Mouse (Mus musculus): Measurements from ENCODE around the gene Rfx8. TPM values are rescaled to one million over a fixed set of nuclear protein-coding genes. Genes with fewer than 3 reads are reported as not detected.
"Not testable (repeated sequence)": the region's sequence is repeated elsewhere in the genome, so short reads cannot be mapped to it uniquely, and the experiment has no call there.

The Rfx8 gene
- total RNA-seq, 1 experiment, result not detected

- no peaks in the 10 kb centered on the region for H3K4me1 ChIP-seq (ENCODE audit: control insufficient read depth in 2 of 2, insufficient read depth in 2 of 2, low read length in 2 of 2, poor library complexity in 1 of 2)
- in situ Hi-C loops (cut with MboI; ENCODE audit: low sequenced_read_pairs in 2 of 2, unreplicated experiment in 2 of 2), result no loop called here
- no peak for DNase-seq (ENCODE audit: low read depth, low spot score)
Measured at GRCm38 (mm10) chr1:39656976-39657529, 63.7 kb downstream of the Rfx8 start.

GRCm38 (mm10) chr1:39654901-39655300 lies 65.9 kb downstream of the Rfx8 start:
- H3K9me3 ChIP-seq (ENCODE audit: control insufficient read depth, insufficient read depth, low read depth, low read length); H3K36me3 ChIP-seq (ENCODE audit: control insufficient read depth, insufficient read depth, low read length, poor library complexity, severe bottlenecking); in situ Hi-C loops (cut with MboI; ENCODE audit: low sequenced_read_pairs in 2 of 2, unreplicated experiment in 2 of 2); H3K4me1 ChIP-seq (ENCODE audit: control insufficient read depth in 2 of 2, insufficient read depth in 2 of 2, low read length in 2 of 2, poor library complexity in 1 of 2); DNase-seq (ENCODE audit: low read depth, low spot score); H3K27ac ChIP-seq (ENCODE audit: insufficient read depth, low read depth, low read length, poor library complexity, severe bottlenecking): not testable (repeated sequence)
- peak overlapping the region; percentile 55 to 56; a peak in 3 of 4 replicates for H3K4me3 ChIP-seq (ENCODE audit: insufficient read depth in 1 of 2, low read depth in 1 of 2, low read length in 2 of 2, poor library complexity in 1 of 2, severe bottlenecking in 1 of 2)
- peak overlapping the region; percentile 56; the same call in 1 of the 2 replicates for H3K9ac ChIP-seq (ENCODE audit: insufficient read depth, low read depth, low read length, poor library complexity, severe bottlenecking)

More at GRCm38 (mm10) chr1:39656976-39657529, 63.7 kb downstream of the Rfx8 start:
- Histone ChIP-seq H3K9ac (ENCODE audit: insufficient read depth, low read depth, low read length, poor library complexity, severe bottlenecking) (no peak overlapping the region), H3K27ac (ENCODE audit: insufficient read depth, low read depth, low read length, poor library complexity, severe bottlenecking) (no peak overlapping the region), H3K36me3 (ENCODE audit: control insufficient read depth, insufficient read depth, low read length, poor library complexity, severe bottlenecking) (no peaks in the 10 kb centered on the region), H3K9me3 (ENCODE audit: control insufficient read depth, insufficient read depth, low read depth, low read length) (no peaks in the 10 kb centered on the region), H3K4me3 (ENCODE audit: insufficient read depth in 1 of 2, low read depth in 1 of 2, low read length in 2 of 2, poor library complexity in 1 of 2, severe bottlenecking in 1 of 2) (no peak overlapping the region; a peak in 1 of 4 replicates)
- TF ChIP-seq MAFK (IDR thresholded peaks at IDR 0.05; ENCODE audit: insufficient read depth, low read depth, low read length), result no peak
- no peak for TF ChIP-seq CHD2 (IDR thresholded peaks at IDR 0.05; ENCODE audit: low read depth, low read length)
- TF ChIP-seq ZC3H11A (IDR thresholded peaks at IDR 0.05; ENCODE audit: borderline replicate concordance, low read depth, low read length), result no peak
- no peak for TF ChIP-seq HCFC1 (IDR thresholded peaks at IDR 0.05; ENCODE audit: borderline replicate concordance, insufficient read depth, low read length)
- TF ChIP-seq ZNF384 (IDR thresholded peaks at IDR 0.05; ENCODE audit: low read depth, low read length), result no peak

GRCm38 (mm10) chr1:39653028-39653427 lies 67.8 kb downstream of the Rfx8 start:
- Histone ChIP-seq H3K9me3 (ENCODE audit: control insufficient read depth, insufficient read depth, low read depth, low read length) (no peaks in the 10 kb centered on the region), H3K27ac (ENCODE audit: insufficient read depth, low read depth, low read length, poor library complexity, severe bottlenecking) (no peak overlapping the region), H3K36me3 (ENCODE audit: control insufficient read depth, insufficient read depth, low read length, poor library complexity, severe bottlenecking) (no peaks in the 10 kb centered on the region), H3K9ac (ENCODE audit: insufficient read depth, low read depth, low read length, poor library complexity, severe bottlenecking) (no peak overlapping the region), H3K4me3 (ENCODE audit: insufficient read depth in 1 of 2, low read depth in 1 of 2, low read length in 2 of 2, poor library complexity in 1 of 2, severe bottlenecking in 1 of 2) (no peak overlapping the region), H3K4me1 (ENCODE audit: control insufficient read depth in 2 of 2, insufficient read depth in 2 of 2, low read length in 2 of 2, poor library complexity in 1 of 2) (peaks cover 0 to 9% of the 10 kb centered on the region in 2 experiments; a peak in 1 of 4 replicates)
- TF ChIP-seq MAFK (IDR thresholded peaks at IDR 0.05; ENCODE audit: insufficient read depth, low read depth, low read length) (no peak), HCFC1 (IDR thresholded peaks at IDR 0.05; ENCODE audit: borderline replicate concordance, insufficient read depth, low read length) (no peak), CHD2 (IDR thresholded peaks at IDR 0.05; ENCODE audit: low read depth, low read length) (no peak), ZC3H11A (IDR thresholded peaks at IDR 0.05; ENCODE audit: borderline replicate concordance, low read depth, low read length) (no peak), ZNF384 (IDR thresholded peaks at IDR 0.05; ENCODE audit: low read depth, low read length) (no peak)
- no peak for DNase-seq (ENCODE audit: low read depth, low spot score)
- in situ Hi-C loops (cut with MboI; ENCODE audit: low sequenced_read_pairs in 2 of 2, unreplicated experiment in 2 of 2), result no loop called here

- in situ Hi-C loops (cut with MboI; ENCODE audit: low sequenced_read_pairs in 2 of 2, unreplicated experiment in 2 of 2), result no loop called here
- no peak within 1 kb of the TSS for H3K27ac ChIP-seq (ENCODE audit: insufficient read depth, low read depth, low read length, poor library complexity, severe bottlenecking)
- peak within 1 kb of the TSS; percentile 51 for H3K9ac ChIP-seq (ENCODE audit: insufficient read depth, low read depth, low read length, poor library complexity, severe bottlenecking)
Measured at GRCm38 (mm10) chr1:39651241-39651548, 69.6 kb downstream of the Rfx8 start, which contains the start of gene Creg2. Creg2 (minus strand) TSS chr1:39651474.

More at GRCm38 (mm10) chr1:39651241-39651548, 69.6 kb downstream of the Rfx8 start, which contains the start of gene Creg2:
- Histone ChIP-seq H3K36me3 (ENCODE audit: control insufficient read depth, insufficient read depth, low read length, poor library complexity, severe bottlenecking) (no peaks in the 10 kb centered on the region), H3K4me3 (ENCODE audit: insufficient read depth in 1 of 2, low read depth in 1 of 2, low read length in 2 of 2, poor library complexity in 1 of 2, severe bottlenecking in 1 of 2) (peak within 1 kb of the TSS; percentile 72 to 74), H3K9me3 (ENCODE audit: control insufficient read depth, insufficient read depth, low read depth, low read length) (no peaks in the 10 kb centered on the region), H3K4me1 (ENCODE audit: control insufficient read depth in 2 of 2, insufficient read depth in 2 of 2, low read length in 2 of 2, poor library complexity in 1 of 2) (peaks cover 0 to 9% of the 10 kb centered on the region in 2 experiments; a peak in 1 of 4 replicates)
- TF ChIP-seq CHD2 (IDR thresholded peaks at IDR 0.05; ENCODE audit: low read depth, low read length) (no peak), ZNF384 (IDR thresholded peaks at IDR 0.05; ENCODE audit: low read depth, low read length) (no peak)
- no peak for DNase-seq (ENCODE audit: low read depth, low spot score)

Data from ES-E14 (cell line).